Mouse (Mus musculus) frontal cortex, adult 2 months (tissue): ENCODE measurements around the gene Tnfrsf22. TPM values are rescaled to one million over a fixed set of nuclear protein-coding genes. Genes with fewer than 3 reads are reported as not detected.
A peak's percentile ranks its signal among the peaks of the same experiment; 100 is the strongest.
"Not testable (repeated sequence)": the region's sequence is repeated elsewhere in the genome, so short reads cannot be mapped to it uniquely, and the experiment has no call there.

Experiments used
- DNase-seq, 2 experiments: peaks; one replicate each; pipeline ENCODE4 v3.0.0; 2022; ENCODE audit warnings: low spot score in 1 of 2; ENCODE audit errors: extremely low spot score in 1 of 2
- polyA plus RNA-seq: library from polyadenylated mRNA; depleted of rRNA; stranded (reverse); fragments of >200 nt; gene quantifications from 2 replicates; pipeline ENCODE4 v1.2.3, GENCODE M21; 2012; rRNA removed

The Tnfrsf22 gene
- 4.1 and 4.6 TPM in 2 replicates for polyA plus RNA-seq

DNA sequence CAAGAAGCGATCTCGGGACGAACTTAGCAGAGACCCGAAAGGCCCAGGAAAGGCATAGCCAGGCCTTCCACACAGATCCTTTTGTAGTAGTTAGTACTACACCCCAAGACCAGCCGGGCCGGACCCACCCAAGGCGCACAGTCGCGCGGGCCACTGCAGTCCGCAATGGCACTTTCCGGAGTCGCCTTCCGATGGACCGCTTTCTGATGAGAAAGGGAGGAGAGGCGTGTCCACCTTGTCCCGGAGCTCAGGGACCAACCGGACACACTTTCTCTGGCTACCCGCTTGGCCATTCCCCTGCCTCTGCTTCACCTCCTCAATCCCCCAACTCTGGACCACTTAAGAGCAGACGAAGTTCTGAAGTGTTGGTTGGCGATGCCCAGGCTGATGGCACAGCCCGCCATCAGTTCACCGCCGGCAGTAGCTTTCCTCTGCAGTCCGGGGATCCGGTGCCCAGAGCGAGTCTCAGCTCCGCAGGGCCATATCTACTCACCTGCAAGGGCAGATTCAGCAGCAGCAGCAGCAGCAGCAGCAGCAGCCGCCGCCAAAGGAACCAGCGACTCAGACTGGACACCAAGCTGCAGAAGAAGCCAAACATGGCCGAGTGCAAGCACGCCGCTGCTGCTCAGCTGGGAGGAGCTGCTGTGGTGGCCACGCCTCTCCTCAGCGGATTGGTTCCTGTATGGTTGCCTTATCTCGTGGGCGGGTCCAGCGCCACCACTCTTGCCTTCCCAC, at the start of gene Tnfrsf22:
Gene Tnfrsf22, minus strand, starts transcription at position 628 of the 735 bp plus-strand sequence.
- DNase-seq, result peak; percentile 37 to 78

DNA sequence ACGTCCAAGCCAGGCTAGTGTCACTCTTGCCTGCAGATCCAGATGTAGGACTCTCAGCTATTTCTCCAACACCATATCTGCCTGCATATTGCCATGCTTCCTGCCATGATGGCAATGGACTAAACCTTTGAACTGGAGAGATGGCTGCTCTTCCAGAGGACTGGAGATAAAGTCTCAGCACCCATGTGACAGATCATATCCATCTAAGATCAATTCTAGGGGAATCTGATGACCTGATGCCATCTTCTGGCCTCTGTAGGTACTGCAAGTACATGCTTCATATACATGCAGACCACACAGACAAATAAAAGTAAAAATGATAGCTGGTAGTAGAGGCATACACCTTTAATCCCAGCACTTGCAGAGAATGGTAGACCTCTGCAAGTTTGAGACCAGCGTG, 46.7 kb upstream of the Tnfrsf22 start:
- DNase-seq, result peak in 1 of 2 experiments; percentile 56

DNA sequence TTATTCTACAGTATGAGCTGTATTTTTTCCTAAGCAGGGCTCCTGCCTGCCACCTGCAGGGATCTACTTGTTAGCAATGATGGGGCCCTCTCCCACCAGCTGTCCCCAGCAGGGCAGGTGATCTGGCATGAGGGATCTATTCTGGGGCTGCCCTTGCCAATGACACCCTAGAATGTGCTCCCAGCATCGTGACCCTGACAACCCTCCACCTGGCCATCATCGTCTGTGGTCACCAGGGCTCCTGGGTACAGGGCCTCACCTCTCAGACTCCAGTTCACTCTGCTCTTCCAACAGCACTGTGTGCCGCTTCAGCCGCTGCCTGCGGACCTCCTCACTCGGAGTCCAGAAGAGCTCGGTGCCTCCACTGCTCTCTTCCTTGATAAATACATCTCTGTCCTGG, 45.1 kb upstream of the Tnfrsf22 start:
- no peak for DNase-seq

DNA sequence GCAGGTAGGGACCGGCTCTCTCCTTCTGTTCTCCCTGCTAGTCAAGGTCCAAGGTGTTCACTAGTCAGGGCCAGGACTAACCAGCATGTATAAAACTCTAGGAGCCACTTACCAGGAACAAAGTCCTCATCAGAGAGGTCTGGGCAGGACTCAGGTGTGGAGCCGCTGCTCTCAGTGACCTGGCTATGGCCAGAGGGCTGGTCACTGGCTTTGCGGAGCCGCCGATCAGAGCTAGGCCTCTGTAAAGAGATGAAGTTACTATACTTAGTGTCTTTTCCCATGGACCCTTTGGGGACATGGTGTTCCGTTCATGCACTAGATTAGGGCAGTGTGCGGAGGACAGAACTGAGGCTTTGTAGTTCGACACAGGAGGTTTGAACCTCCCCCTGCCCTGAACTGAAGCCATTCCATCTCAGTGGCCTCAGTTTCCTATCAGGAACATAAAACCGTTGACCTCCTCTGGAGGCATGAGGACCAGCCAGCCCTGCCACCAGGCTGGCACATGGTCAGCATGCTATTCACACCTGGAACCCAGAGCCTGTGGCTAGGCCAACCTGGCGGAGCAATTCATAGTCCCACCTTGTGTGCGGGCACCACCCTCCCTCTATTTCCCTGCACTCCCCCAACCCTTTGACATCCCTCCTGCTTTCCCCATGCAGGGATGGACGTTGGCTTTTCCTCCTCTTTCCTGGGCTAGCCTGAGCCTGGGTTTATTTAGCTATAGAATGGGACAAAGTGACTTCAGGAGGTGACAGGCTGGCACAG, 43.5 kb upstream of the Tnfrsf22 start:
- no peak for DNase-seq

DNA sequence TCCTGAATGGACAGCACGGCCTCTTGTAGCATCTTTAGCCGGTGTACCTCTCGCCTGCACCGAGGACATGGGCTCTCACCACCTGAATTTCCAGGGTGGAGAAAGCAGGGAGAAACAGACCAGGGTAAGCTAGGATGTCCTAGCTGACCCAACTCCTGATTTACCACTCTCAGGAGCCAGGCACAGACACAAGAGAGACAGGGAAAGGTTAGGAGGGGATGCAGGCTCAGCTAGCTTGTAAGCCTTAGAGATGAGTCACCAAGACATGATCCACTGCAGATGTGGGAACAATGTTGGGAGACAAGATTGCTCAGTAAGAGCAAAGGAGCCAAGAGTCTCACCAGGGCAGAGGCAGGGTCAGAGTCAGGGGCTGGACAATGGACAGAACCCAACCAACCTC, 42.4 kb upstream of the Tnfrsf22 start:
- DNase-seq, result no peak

DNA sequence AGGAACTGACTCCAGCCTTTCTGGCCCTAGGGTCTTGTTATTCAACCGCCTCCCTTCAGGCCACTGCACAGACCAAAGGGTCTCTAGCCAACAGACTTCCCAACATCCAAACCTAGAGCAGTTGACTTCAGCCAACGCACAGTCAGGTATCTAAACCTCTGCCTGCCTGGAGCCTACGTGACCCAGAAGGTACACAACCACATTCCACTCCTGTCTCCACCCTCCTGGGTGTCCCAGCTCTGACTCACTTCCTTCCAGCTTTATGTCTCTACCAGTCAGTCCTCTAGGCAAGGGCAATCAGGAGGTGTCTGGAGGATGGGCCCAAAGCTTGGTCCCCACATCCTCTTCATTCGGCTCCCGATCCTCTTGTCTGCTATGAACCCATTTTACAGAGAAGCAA, 41.7 kb upstream of the Tnfrsf22 start:
- no peak for DNase-seq

DNA sequence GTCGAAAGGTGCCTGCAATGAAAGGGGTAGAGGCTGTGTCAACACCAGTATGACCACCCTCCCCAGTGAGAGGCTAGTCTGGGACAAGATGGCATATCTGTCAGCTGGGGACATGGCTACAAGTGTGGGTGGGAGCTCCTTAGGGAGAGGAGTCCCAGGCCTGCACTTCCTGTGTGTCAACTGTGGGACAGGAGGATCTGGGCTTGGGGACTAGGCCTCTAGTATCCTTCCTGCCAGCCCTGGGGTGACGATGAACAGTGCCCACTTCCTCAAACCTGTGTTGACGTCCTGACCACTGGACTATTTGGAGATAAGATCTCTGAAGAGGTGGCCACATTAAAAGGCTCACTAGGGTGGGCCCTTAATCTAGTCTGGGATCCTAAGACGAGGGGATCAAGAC, 40.5 kb upstream of the Tnfrsf22 start:
- DNase-seq, result no peak

DNA sequence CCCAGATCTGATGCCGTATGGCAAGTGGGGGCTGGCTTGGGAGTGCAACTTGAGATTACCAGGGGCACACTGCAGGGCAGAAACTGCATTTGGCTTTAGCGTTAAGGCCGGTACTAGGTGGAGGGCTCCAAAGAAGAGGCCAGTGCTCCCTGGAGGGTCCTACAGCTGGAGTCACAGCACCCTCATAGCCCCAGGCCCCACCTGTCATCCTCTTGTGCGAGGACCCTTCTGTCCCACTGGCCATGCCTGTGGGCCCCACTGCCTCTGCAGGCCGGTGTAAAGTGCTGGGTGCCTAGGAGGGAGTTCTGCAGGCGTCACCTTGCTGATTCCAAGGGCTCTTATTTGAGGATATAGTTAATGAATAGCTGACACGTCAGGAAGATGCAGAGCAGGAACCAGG, 40.0 kb upstream of the Tnfrsf22 start:
- DNase-seq, result no peak

DNA sequence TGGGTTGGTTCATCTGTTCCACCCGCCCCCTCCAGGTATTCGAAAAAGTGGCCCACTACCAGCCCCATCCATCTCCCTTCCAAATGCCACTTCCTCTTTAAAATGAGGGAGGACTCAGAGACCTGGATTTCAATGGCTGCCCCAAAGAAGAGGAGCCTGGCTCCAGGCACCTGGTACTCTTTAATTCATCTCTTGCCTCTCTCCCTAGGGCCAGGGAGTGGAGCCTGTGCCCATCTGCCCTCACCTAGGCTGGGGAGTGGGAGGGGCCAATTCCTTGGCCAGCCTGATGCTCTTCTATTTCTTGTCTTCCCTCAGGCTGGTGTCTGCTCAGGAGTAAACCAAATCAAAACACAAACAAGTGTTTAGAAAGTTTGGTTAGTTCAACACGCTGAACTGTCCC, 37.2 kb upstream of the Tnfrsf22 start:
- not testable (repeated sequence) for DNase-seq

DNA sequence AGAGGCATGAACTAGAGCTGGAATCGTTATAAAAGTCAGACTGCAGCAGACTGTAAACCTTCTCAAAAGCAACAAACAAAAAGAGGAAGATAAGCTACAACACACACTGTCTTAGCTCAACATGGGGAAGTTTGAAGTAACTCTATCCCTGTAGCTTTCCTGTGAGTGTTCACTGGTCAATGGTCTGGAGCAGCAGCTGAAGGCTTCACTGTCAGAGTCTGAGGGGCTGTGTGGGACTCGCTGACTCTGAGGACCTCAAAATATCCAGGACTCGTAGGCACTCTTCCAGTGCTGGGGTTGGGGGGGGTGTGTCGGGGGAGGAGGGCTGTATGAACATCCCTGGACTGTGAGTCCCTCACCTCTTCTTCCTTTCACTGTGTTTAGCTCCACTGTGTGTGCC, 36.7 kb upstream of the Tnfrsf22 start:
- DNase-seq, result not testable (repeated sequence)

DNA sequence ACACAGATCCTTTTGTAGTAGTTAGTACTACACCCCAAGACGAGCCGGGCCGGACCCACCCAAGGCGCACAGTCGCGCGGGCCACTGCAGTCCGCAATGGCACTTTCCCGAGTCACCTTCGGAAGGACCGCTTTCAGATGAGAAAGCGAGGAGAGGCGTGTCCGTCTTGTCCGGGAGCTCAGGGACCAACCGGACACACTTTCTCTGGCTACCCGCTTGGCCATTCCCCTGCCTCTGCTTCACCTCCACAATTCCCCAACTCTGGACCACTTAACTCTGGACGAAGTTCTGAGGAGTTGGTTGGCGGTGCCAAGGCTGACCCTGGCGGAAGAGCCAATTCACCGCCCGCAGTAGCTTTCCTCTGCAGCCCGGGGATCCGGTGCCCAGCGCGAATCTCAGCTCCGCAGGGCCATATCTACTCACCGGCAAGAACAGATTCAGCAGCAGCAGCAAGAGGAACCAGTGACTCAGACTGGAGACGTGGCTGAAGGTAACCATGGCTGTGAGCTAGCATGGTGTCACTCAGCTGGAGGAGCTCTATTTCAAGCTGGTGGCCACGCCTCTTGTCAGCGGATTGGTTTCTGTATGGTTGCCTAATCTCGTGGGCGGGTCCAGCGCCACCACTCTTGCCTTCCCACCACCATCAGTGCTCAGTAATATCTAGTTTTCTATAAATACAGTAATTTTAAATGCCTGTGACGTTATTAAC, 36.1 kb upstream of the Tnfrsf22 start, which contains the start of gene Tnfrsf23:
Gene Tnfrsf23, minus strand, starts transcription at position 514 of the 709 bp plus-strand sequence.
- peak; percentile 67 to 85 for DNase-seq

DNA sequence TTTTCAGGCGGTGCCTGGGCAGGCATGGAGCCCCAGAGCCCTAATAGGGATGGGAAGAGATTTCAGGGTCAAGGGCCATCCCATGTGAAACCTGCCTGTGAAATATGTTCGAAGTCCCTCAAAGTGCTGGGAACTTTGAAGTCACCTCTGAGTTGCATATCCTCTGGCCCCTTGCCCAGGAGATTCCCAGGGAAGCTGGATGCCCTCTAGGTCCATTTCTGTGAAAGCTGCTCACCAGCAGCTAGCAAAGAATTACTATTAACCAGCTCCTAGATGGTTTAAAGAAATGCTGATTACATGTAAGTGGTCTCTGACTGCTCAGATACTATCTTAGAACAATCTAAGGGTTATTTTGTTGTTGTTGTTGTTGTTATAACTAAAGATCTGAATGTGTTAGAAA, 35.1 kb upstream of the Tnfrsf22 start:
- not testable (repeated sequence) for DNase-seq

DNA sequence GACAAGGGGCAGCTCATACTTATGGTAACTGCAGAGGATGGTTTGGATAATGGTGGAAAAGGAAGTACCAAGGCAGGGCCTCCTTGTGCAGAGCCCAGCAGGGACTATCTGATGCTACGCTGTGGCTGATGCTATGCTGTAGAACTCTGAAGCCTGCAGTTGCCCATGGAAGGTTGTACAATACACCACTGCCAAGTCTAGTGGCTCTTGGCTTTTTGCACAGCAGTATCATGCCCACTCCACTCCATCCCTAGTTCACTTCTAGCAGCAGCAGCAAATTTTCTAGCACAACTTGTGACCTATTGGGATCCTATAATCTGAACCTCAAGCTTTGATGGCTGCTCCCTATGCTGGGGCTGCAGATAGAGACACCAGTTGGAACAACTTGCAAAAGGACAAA, 32.1 kb upstream of the Tnfrsf22 start:
- no peak for DNase-seq

DNA sequence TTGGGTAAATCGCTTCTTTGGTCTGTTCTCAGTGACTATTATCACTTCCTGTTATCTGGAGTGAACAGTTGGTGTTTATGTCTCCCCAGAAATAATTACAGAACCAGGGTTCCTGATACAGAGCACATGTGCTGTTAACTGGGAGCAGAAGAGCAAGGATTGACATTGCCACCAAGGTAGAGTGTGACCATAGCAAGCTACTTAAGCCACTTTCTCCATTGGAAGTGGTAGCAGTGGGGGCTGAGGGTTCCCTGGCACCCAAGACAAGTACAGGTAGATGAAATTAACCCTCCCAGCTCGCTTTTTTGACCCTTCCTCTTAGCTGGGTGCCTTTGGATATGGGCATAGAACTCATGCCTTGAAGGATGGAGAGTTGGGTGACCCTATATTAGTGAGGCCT, 31.4 kb upstream of the Tnfrsf22 start:
- DNase-seq, result not testable (repeated sequence)

DNA sequence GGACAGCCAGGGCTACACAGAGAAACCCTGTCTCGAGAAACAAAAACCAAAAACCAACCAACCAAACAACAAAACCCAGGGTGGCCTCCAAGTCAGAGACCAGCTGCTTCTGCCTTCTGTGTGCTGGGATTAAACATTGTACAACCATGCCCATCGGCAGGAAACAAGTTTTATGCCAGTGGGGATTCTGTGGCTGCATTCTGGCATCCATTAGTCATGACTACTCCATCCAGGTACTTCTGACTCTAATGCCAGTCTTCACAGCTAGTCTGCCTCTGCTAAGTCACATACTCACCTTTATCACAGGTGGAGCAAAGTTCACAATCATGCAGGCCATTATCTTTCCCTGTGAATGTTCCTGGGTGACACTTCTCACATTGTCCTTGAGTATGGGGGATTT, 30.2 kb upstream of the Tnfrsf22 start:
- not testable (repeated sequence) for DNase-seq

DNA sequence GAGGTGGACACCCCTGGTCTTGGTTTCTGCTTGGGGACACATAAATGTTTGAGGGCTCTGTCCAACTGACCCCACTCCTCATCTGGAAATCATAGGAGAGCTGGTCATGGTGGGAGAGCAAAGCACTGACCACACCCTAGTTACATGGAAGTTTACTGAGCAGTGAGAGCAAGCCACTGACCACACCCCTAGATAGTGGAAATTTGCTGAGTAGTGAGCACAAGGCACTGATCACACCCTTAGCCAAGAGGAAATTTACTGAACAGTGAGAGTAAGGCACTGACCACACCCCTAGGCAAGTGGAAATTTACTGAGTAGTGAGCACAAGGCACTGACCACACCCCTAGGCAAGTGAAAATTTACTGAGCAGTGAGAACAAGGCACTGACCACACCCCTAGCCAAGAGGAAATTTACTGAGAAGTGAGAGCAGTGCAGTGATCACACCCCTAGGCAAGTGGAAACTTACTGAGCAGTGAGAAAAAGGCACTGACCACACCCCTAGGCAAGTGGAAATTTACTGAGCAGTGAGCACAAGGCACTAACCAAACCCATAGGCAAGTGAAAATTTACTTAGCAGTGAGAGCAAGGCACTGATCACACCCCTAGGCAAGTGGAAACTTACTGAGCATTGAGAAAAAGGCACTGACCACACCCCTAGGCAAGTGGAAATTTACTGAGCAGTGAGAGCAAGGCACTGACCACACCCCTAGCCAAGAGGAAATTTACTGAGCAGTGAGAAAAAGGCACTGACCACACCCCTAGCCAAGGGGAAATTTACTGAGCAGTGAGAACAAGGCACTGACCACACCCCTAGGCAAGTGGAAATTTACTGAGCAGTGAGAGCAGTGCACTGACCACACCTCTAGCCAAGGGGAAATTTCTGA, 17.2 kb upstream of the Tnfrsf22 start:
- DNase-seq, result no peak

DNA sequence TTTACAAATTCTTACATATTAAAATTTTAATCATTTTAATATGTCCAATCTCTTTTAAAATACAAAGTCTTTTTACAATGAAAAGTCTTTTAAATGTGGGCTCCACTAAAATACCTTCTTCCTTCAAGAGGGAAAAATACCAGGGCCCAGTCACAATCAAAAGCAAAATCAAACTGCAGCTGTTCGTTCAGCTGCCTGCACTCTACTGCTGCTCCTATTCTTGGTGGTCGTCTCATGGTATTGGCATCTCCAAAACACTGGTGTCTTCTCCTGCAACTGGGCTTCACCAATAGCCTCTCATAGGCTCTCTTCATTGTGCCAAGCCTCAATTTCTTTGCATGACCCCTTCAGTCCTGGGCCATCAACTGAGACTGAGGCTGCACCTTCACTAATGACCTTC, 14.0 kb upstream of the Tnfrsf22 start:
- DNase-seq, result no peak

DNA sequence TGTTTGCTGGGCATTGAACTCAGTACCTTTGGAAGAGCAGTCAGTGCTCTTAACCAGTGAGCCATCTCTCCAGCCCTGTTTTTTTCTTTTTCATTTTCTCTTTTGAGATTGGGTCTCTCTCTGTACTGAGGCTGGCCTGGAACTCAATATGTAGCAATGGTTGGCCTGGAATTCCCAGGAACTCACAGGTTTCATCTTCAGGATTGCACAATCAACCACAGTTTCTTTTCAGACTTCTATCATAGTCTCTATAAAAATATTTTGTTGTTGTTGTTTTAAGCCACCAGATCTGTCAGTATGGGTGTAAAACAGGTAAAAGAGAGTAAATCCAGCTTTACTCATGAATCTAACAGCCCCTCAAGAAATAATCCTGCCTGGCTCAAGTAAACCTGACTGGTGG, 11.3 kb upstream of the Tnfrsf22 start:
- no peak for DNase-seq

DNA sequence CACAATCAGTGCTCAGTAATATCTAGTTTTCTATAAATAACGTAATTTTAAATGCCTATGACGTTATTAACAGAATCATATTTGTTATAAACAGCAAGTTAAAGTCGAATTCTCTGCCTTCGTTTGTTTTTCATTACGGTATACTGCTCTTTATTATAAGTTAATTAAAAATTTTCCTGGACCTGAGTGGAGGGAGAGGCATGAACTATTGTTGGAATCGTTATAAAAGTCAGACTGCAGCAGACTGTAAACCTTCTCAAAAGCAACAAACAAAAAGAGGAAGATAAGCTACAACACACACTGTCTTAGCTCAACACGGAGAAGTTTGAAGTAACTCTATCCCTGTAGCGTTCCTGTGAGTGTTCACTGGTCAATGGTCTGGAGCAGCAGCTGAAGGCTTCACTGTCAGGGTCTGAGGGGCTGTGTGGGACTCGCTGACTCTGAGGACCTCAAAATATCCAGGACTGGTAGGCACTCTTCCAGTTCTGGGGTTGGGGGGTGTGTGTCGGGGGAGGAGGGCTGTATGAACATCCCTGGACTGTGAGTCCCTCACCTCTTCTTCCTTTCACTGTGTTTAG, 397 bp upstream of the Tnfrsf22 start:
- not testable (repeated sequence) for DNase-seq

DNA sequence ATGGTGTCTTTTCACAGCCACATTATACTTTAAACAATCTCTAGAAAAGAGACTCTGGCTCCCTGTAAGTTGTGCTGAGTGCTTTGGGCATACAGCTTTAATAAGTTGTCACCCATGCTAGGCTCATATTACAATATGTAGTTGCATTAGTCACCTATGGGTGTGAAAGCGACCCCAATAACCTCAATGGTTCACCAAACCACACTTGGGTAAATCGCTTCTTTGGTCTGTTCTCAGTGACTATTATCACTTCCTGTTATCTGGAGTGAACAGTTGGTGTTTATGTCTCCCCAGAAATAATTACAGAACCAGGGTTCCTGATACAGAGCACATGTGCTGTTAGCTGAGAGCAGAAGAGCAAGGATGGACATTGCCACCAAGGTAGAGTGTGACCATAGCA, 5.5 kb downstream of the Tnfrsf22 start:
- DNase-seq, result not testable (repeated sequence)
